Mouse (Mus musculus) midbrain, postnatal 0 days (tissue): ENCODE measurements around the gene Fam198a. TPM values are rescaled to one million over a fixed set of nuclear protein-coding genes. Genes with fewer than 3 reads are reported as not detected.

Source experiments
- ATAC-seq: fragments of 200-750 bp; cut with Nextera tagmentation; 2 replicates; pipeline ENCODE4 v1.8.0; 2017; ENCODE audit warnings: moderate number of reproducible peaks, mild to moderate bottlenecking, moderate TSS enrichment, moderate library complexity; ENCODE audit not compliant: low FRiP score
- DNase-seq: peaks from one replicate; pipeline ENCODE4 v3.0.0-alpha.2; 2015; ENCODE audit warnings: low spot score
- H3K27ac ChIP-seq: fragments of 300-500 bp; sonication (generic); 2 replicates; pipeline ENCODE4 v1.5.1; 2014; ENCODE audit warnings: low read depth, mild to moderate bottlenecking, low read length, mixed read lengths
- H3K27me3 ChIP-seq: fragments of 300-500 bp; sonication (generic); 2 replicates; pipeline ENCODE4 v1.6.1; 2014; ENCODE audit warnings: low read length, control low read depth, mixed read lengths; ENCODE audit not compliant: insufficient read depth
- H3K36me3 ChIP-seq: fragments of 300-500 bp; sonication (generic); 2 replicates; pipeline ENCODE4 v1.6.1; 2014; ENCODE audit warnings: low read length, control low read depth, mixed read lengths; ENCODE audit not compliant: insufficient read depth
- H3K4me1 ChIP-seq: fragments of 300-500 bp; sonication (generic); 2 replicates; pipeline ENCODE4 v1.6.1; 2014; ENCODE audit warnings: mild to moderate bottlenecking, control low read depth, antibody characterized with exemption, low read length, mixed read lengths; ENCODE audit not compliant: insufficient read depth
- H3K4me2 ChIP-seq: fragments of 300-500 bp; sonication (generic); 2 replicates; pipeline ENCODE4 v1.6.1; 2014; ENCODE audit warnings: low read depth, mild to moderate bottlenecking, low read length, mixed read lengths; ENCODE audit not compliant: poor library complexity, severe bottlenecking
- H3K4me3 ChIP-seq: fragments of 300-500 bp; sonication (generic); 2 replicates; pipeline ENCODE4 v1.5.1; 2014; ENCODE audit warnings: low read depth, mild to moderate bottlenecking, low read length, moderate library complexity
- H3K9ac ChIP-seq: fragments of 300-500 bp; sonication (generic); replicated peaks from 2 replicates; pipeline ENCODE4 v1.6.1; 2014; ENCODE audit warnings: mild to moderate bottlenecking, low read length, moderate library complexity, mixed read lengths; ENCODE audit not compliant: poor library complexity, severe bottlenecking
- H3K9me3 ChIP-seq: fragments of 300-500 bp; sonication (generic); 2 replicates; pipeline ENCODE4 v1.6.1; 2016; ENCODE audit warnings: low read length, control low read depth
- CTCF ChIP-seq: IDR thresholded peaks from 2 replicates; pipeline ENCODE4 v1.5.1; 2016; ENCODE audit warnings: antibody characterized with exemption, mild to moderate bottlenecking
- WGBS: fragments of 180-500 bp; shearing (Covaris S2); extraction: QIAGEN DNeasy Blood & Tissue Kit; methylation state at CpG from one replicate; pipeline ENCODE4 v1.1.7; 2014; 5-methylcytosine and 5-hydroxymethylcytosine counted together
- polyA plus RNA-seq: library from polyadenylated mRNA; unstranded; fragments of >200 nt; fragmentation: Nextera tagmentation; extraction: Ambion mirVana; gene quantifications from 2 replicates; pipeline ENCODE4 v1.2.1, GENCODE M21; 2015
- total RNA-seq: library from RNA; depleted of rRNA; stranded (reverse); fragments of >200 nt; gene quantifications from 2 replicates; pipeline ENCODE4 v1.2.3, GENCODE M21; 2014

Gene Fam198a
- total and polyA plus RNA-seq, 2 experiments from 2014 or later = 2.1 to 4.8 TPM

DNA sequence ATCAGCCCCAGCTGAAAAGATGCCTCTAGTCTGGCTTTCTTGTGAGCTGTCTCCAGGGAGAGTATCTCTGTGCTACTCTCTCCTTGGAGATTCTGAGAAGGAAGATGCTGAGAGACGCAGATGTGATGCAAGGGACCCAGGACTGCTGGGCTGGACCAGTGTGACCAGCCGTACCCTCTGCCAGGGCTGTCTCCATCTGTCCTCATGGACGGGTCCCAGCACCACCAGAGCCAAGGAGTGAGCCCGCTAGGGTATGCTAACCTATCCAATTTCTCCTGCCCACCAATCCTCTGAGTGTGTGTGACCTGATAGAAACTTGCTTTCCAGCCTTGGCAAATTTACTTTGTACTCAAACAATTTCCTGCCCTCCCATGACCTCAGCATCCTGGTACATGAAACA lies 38.0 kb upstream of the Fam198a start:
- no peak overlapping the region for H3K27ac ChIP-seq
- no peak for DNase-seq
- ATAC-seq = no peak
- no peaks in the 10 kb centered on the region for H3K27me3 ChIP-seq
- no peaks in the 10 kb centered on the region for H3K4me1 ChIP-seq
- 80% methylated on average over 4 of the region's 4 CpGs for WGBS
- no peak overlapping the region for H3K4me2 ChIP-seq
- no peak overlapping the region for H3K9ac ChIP-seq
- no peak for TF ChIP-seq CTCF
- no peaks in the 10 kb centered on the region for H3K36me3 ChIP-seq
- H3K9me3 ChIP-seq = no peaks in the 10 kb centered on the region
- H3K4me3 ChIP-seq = no peak overlapping the region

DNA sequence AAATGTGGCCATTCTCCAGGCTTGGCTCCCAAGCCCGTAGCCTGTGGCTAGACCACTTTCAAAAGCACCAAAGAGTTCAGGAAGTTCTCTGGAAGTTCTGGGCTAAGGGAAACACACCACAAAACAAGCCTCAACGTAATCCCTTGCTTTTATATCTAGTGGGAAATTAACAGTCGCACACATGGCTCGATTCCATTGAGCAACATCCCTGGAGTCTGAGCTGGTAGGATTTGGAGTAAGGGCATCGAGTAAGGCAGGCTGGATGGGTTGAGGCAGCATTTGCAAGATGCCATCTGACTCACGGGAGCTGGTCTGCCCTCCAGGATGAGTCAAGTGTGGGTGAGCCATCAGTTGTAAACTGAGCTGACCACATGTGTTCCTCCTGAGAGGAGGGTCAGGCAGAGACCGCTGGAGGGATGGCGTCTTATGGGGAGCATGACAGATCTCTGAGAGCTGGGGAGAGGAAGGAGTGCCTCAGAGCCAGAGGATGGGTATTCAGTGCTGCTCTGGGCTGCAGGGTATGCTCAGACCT lies 36.5 kb upstream of the Fam198a start:
- Histone ChIP-seq H3K27ac (no peak overlapping the region), H3K36me3 (no peaks in the 10 kb centered on the region), H3K9me3 (no peaks in the 10 kb centered on the region), H3K4me1 (no peaks in the 10 kb centered on the region), H3K4me3 (no peak overlapping the region), H3K4me2 (no peak overlapping the region), H3K27me3 (no peaks in the 10 kb centered on the region), H3K9ac (no peak overlapping the region)
- 93% methylated on average over 8 of the region's 8 CpGs for WGBS
- no peak for ATAC-seq
- TF ChIP-seq CTCF = no peak
- DNase-seq = no peak

DNA sequence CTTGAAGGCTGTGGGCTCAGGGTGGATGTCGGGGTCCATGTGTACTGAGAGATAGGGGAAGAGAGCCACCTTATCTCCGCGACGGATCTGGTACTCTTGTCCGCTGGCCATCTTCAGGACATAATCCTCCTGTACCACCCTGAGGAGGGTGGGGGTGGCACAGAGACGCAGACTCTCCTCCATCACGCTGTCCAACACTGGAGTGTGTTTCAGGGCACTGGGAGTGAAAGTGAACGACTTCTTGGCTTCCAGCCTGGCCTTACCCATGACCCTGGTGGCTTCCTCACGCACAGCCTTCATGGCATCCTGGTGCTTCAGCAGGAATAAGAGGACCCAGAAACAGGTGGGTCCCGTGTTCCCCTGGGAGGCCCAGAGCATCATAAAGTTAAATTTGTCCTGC lies 35.7 kb upstream of the Fam198a start:
- Histone ChIP-seq H3K4me1 (no peaks in the 10 kb centered on the region), H3K36me3 (no peaks in the 10 kb centered on the region), H3K4me2 (no peak overlapping the region), H3K9ac (no peak overlapping the region), H3K27me3 (no peaks in the 10 kb centered on the region), H3K27ac (no peak overlapping the region), H3K9me3 (no peaks in the 10 kb centered on the region), H3K4me3 (no peak overlapping the region)
- no peak for TF ChIP-seq CTCF
- DNase-seq = no peak
- ATAC-seq = no peak
- WGBS = 88% methylated on average over 10 of the region's 10 CpGs

DNA sequence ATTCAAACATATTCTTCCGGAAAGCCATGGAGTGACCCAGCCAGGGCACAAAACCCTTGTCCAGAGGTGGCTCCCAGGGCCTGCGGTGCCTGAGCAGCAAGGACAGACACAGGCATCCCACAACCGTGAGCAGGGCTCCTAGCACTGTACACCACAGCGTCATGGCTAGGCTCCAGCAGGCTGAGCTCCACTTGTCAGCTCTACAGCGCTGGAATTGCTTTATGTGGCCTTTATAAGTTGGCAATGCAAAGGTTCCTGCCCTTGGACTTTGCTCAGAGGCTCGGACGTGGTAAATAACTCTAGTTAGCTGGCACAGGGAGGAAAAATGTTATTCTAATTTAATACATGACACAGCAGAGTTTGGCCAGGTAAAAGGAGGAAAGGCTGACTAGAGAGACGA lies 34.7 kb upstream of the Fam198a start, which contains the start of gene Cyp8b1:
TSS of gene Cyp8b1 (minus strand) at position 204 of the 400 bp plus-strand sequence.
- Histone ChIP-seq H3K4me2 (no peak within 1 kb of the TSS), H3K27me3 (no peaks in the 10 kb centered on the region), H3K9me3 (no peaks in the 10 kb centered on the region), H3K27ac (no peak within 1 kb of the TSS), H3K4me1 (no peaks in the 10 kb centered on the region), H3K4me3 (no peak within 1 kb of the TSS), H3K9ac (no peak within 1 kb of the TSS), H3K36me3 (no peaks in the 10 kb centered on the region)
- no peak for TF ChIP-seq CTCF
- DNase-seq = no peak
- 86% methylated on average over 8 of the region's 8 CpGs for WGBS
- no peak for ATAC-seq

DNA sequence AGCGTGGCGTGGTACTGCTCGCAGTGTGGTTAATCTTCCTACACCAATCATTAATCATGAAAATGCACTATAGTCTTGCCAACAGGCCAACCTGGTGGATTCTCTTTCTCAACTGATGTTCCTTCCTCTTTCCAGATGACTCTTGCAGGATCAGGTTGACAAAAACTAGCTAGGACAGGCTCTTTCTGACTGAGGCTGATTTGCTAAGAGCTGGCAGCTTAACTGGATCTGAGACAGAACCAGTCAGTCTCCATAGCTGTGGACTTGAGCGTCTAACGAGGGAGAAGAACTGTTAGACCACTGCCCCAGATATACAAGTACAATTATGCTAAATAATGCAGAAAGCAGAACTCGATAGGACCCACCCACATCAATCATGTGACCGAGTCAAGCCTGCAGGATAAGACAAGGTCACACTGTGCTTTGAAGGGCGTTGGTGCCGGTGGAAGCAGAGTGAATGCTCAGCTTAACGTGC lies 31.7 kb upstream of the Fam198a start:
- 81% methylated on average over 10 of the region's 10 CpGs for WGBS

DNA sequence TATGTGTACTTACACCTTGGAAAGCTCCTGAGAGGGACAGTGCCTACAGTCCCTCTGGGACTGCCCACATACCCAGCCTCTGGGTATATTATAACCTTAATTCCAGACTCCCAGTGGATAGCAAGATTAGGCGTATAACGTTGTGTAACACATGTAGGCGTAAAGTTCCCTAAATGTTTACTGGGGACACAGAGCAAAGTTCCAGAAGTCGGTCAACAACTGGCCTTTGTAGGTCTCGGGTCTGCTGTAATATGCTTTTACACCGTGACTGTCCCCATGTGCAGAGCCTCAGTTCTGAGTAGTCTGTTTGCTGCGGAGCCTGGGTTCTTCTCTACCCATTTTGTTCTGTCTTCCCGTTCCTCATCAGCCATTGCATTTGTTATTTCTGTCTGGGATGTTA lies 27.3 kb upstream of the Fam198a start:
- no peak overlapping the region for H3K4me3 ChIP-seq
- no peak for ATAC-seq
- no peak for TF ChIP-seq CTCF
- H3K4me2 ChIP-seq = no peak overlapping the region
- H3K9me3 ChIP-seq = no peaks in the 10 kb centered on the region
- H3K27me3 ChIP-seq = no peaks in the 10 kb centered on the region; the same call in 1 of the 2 replicates
- no peak overlapping the region for H3K27ac ChIP-seq
- WGBS = 89% methylated on average over 8 of the region's 8 CpGs
- DNase-seq = no peak
- no peaks in the 10 kb centered on the region for H3K4me1 ChIP-seq
- no peak overlapping the region for H3K9ac ChIP-seq
- no peaks in the 10 kb centered on the region for H3K36me3 ChIP-seq

More for the DNA sequence above, 31.7 kb upstream of the Fam198a start:
- no peak overlapping the region for H3K4me3 ChIP-seq
- H3K9me3 ChIP-seq = no peaks in the 10 kb centered on the region
- no peak for TF ChIP-seq CTCF
- H3K4me2 ChIP-seq = no peak overlapping the region
- no peak overlapping the region for H3K27ac ChIP-seq
- no peaks in the 10 kb centered on the region for H3K36me3 ChIP-seq
- H3K9ac ChIP-seq = no peak overlapping the region
- no peaks in the 10 kb centered on the region for H3K27me3 ChIP-seq
- H3K4me1 ChIP-seq = no peaks in the 10 kb centered on the region
- DNase-seq (no peak), ATAC-seq (no peak)
